Mouse (Mus musculus) limb, embryonic 12.5 days (tissue): ENCODE measurements around the gene Pianp. TPM values are rescaled to one million over a fixed set of nuclear protein-coding genes. Genes with fewer than 3 reads are reported as not detected.

Experiments
- ATAC-seq: fragments of 200-750 bp; cut with Nextera tagmentation; 2 replicates; pipeline ENCODE4 v1.8.0; 2017; ENCODE audit warnings: low read depth, moderate TSS enrichment; ENCODE audit not compliant: insufficient number of reproducible peaks, insufficient read depth, low FRiP score, low TSS enrichment
- H3K27ac ChIP-seq: fragments of 300-500 bp; sonication (generic); 2 replicates; pipeline ENCODE4 v1.5.1; 2016; ENCODE audit warnings: mild to moderate bottlenecking, moderate library complexity
- H3K27me3 ChIP-seq: fragments of 300-500 bp; sonication (generic); 2 replicates; pipeline ENCODE4 v1.6.1; 2016; ENCODE audit warnings: mild to moderate bottlenecking, moderate library complexity
- H3K36me3 ChIP-seq: fragments of 300-500 bp; sonication (generic); 2 replicates; pipeline ENCODE4 v1.6.1; 2016; ENCODE audit warnings: mild to moderate bottlenecking, moderate library complexity
- H3K4me1 ChIP-seq: fragments of 300-500 bp; sonication (generic); replicated peaks from 2 replicates; pipeline ENCODE4 v1.6.1; 2016
- H3K4me2 ChIP-seq: fragments of 300-500 bp; sonication (generic); 2 replicates; pipeline ENCODE4 v1.6.1; 2016; ENCODE audit warnings: mild to moderate bottlenecking, moderate library complexity
- H3K4me3 ChIP-seq: fragments of 300-500 bp; sonication (generic); replicated peaks from 2 replicates; pipeline ENCODE4 v1.5.1; 2016; ENCODE audit warnings: mild to moderate bottlenecking
- H3K9ac ChIP-seq: fragments of 300-500 bp; sonication (generic); replicated peaks from 2 replicates; pipeline ENCODE4 v1.6.1; 2016; ENCODE audit warnings: mild to moderate bottlenecking, moderate library complexity
- H3K9me3 ChIP-seq: fragments of 300-500 bp; sonication (generic); 2 replicates; pipeline ENCODE4 v1.6.1; 2016; ENCODE audit warnings: mild to moderate bottlenecking, moderate library complexity
- WGBS: fragments of 180-500 bp; shearing (Covaris S2); methylation state at CpG from one replicate; pipeline ENCODE4 v1.1.7; 2016; 5-methylcytosine and 5-hydroxymethylcytosine counted together
- polyA plus RNA-seq: library from polyadenylated mRNA; unstranded; fragments of >200 nt; fragmentation: Nextera tagmentation; extraction: Ambion mirVana; gene quantifications from 2 replicates; pipeline ENCODE4 v1.2.1, GENCODE M21; 2016

Pianp gene
- polyA plus RNA-seq, result 5.0 and 5.8 TPM in 2 replicates

- WGBS, result under 1% methylated on average over 66 of the region's 78 CpGs
- Histone ChIP-seq H3K9ac (peak within 1 kb of the TSS; percentile 77), H3K9me3 (no peaks in the 10 kb centered on the region), H3K36me3 (no peaks in the 10 kb centered on the region), H3K27me3 (peaks cover 98% of the 10 kb centered on the region), H3K4me3 (peak within 1 kb of the TSS; percentile 66), H3K4me2 (peak within 1 kb of the TSS; percentile 97), H3K4me1 (peaks cover 19% of the 10 kb centered on the region), H3K27ac (0 out of 2 replicates have a peak within 1 kb of the TSS, but pooled peaks have one; percentile 4)
- ATAC-seq, result peak; percentile 34; the same call in 1 of the 2 replicates
Measured at GRCm38 (mm10) chr6:124996551-124997501, at the start of gene Pianp. Pianp (plus strand) TSS chr6:124996694.

GRCm38 (mm10) chr6:124953991-124954715 is 42.3 kb upstream of the Pianp start:
- H3K9ac ChIP-seq, result no peak overlapping the region
- no peaks in the 10 kb centered on the region for H3K4me1 ChIP-seq
- no peaks in the 10 kb centered on the region for H3K27me3 ChIP-seq
- no peak overlapping the region for H3K4me2 ChIP-seq
- no peak for ATAC-seq
- no peak overlapping the region for H3K27ac ChIP-seq
- H3K36me3 ChIP-seq, result peaks cover 41% of the 10 kb centered on the region
- 93% methylated on average over 2 of the region's 2 CpGs for WGBS
- H3K9me3 ChIP-seq, result no peaks in the 10 kb centered on the region
- H3K4me3 ChIP-seq, result no peak overlapping the region

DNA sequence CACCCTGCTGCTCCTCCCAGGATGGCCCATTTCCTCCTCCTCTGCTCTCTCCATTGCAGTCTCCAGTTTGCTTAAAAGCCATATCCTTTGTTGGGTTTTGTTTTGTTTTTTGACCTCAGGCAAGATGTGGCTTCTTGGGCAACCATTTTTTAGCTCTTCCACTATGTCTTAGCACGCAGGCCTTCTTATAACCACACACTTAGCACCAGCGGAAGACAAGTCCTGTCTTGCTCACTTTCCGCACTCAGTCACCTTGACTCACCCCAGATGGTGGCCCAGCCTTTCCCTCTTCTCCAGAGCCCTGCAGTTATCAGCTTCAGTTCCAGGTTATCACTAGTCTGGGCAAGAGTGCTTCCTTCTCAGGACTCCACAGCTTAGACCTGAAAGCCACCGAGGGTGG is 41.3 kb upstream of the Pianp start:
- 92% methylated on average over 4 of the region's 4 CpGs for WGBS
- Histone ChIP-seq H3K9me3 (no peaks in the 10 kb centered on the region), H3K4me3 (no peak overlapping the region), H3K27me3 (no peaks in the 10 kb centered on the region), H3K9ac (no peak overlapping the region), H3K4me1 (no peaks in the 10 kb centered on the region), H3K4me2 (no peak overlapping the region), H3K36me3 (peaks cover 51% of the 10 kb centered on the region), H3K27ac (no peak overlapping the region)
- ATAC-seq, result no peak

DNA sequence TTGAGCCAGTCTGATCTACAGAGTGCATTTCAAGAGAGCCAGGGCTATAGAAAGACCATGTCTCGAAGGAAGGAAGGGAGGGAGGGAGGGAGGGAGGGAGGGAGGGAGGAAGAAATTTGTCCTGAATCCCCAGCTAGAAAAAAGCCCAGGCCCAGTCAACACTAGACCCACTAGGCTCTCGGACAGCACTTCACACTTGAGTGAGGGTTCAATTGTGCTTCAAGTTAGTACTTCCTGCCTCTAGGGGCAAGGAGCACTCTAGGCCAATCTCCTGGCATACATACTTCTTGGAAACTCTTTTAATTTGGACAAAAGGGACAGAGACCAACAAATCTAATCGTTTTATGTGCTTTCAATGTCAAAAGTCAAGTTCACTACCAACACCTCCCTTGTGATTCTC is 38.4 kb upstream of the Pianp start:
- Histone ChIP-seq H3K4me1 (no peaks in the 10 kb centered on the region), H3K4me2 (no peak overlapping the region), H3K4me3 (no peak overlapping the region), H3K27me3 (no peaks in the 10 kb centered on the region), H3K36me3 (peaks cover 77% of the 10 kb centered on the region), H3K27ac (no peak overlapping the region), H3K9me3 (no peaks in the 10 kb centered on the region), H3K9ac (no peak overlapping the region)
- WGBS, result 84% methylated on average over 3 of the region's 3 CpGs
- no peak for ATAC-seq

GRCm38 (mm10) chr6:124959960-124960359 is 36.5 kb upstream of the Pianp start:
- Histone ChIP-seq H3K27ac (no peak overlapping the region), H3K4me3 (no peak overlapping the region), H3K9me3 (no peaks in the 10 kb centered on the region), H3K36me3 (peaks cover 77% of the 10 kb centered on the region), H3K9ac (no peak overlapping the region), H3K4me2 (no peak overlapping the region), H3K27me3 (no peaks in the 10 kb centered on the region), H3K4me1 (peaks cover 9% of the 10 kb centered on the region)
- 91% methylated on average over 13 of the region's 13 CpGs for WGBS
- no peak for ATAC-seq

- Histone ChIP-seq H3K4me1 (peaks cover 10% of the 10 kb centered on the region), H3K4me2 (no peak overlapping the region), H3K9me3 (no peaks in the 10 kb centered on the region), H3K27ac (no peak overlapping the region), H3K9ac (no peak overlapping the region), H3K4me3 (no peak overlapping the region), H3K36me3 (peaks cover 66% of the 10 kb centered on the region), H3K27me3 (no peaks in the 10 kb centered on the region)
- 93% methylated on average over 12 of the region's 12 CpGs for WGBS
- no peak for ATAC-seq
Measured at GRCm38 (mm10) chr6:124961021-124961420, 35.5 kb upstream of the Pianp start.

GRCm38 (mm10) chr6:124964638-124965037 is 31.9 kb upstream of the Pianp start:
- peak overlapping the region; percentile 92 for H3K4me2 ChIP-seq
- peak overlapping the region; percentile 91 for H3K27ac ChIP-seq
- peak overlapping the region; percentile 89 for H3K9ac ChIP-seq
- peak overlapping the region; percentile 73 for H3K4me3 ChIP-seq
- peak; percentile 23; the same call in 1 of the 2 replicates for ATAC-seq
- H3K36me3 ChIP-seq, result peaks cover 44% of the 10 kb centered on the region
- 37% methylated on average over 16 of the region's 16 CpGs for WGBS
- 0 out of 2 replicates have a peak, but pooled peaks cover 4% of the 10 kb centered on the region for H3K9me3 ChIP-seq
- H3K4me1 ChIP-seq, result peaks cover 14% of the 10 kb centered on the region
- H3K27me3 ChIP-seq, result no peaks in the 10 kb centered on the region

DNA sequence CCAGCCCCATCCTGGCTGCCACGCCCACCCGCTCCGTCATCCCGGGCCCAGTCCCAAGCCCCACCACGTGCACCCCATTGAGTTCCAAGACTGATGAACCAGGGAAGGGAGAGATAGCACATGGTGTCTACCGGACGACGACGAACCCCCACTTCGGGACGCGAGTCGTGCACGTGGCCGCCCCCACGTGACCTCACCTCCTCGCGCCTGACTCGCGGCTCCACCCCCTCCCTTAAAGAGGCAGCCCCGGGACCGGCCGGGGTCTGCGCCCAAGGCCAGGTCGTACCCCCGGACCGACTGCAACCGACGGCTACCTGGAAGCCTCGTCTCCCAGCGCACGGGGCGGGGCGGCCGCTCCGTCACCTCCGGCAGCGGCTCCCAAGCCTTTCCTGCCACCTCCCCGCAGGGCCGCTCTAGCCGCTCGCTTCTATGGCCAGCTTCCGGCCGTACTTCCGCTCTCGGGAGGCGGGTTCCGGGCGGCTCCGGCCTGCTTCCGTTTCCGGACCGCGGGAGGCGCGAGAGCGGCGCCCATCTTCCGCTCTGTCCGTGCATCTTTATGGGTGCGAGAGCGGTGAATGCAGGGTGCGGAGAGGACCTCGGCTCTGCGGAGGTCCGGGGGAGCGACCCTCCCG is 31.3 kb upstream of the Pianp start, which contains the start of gene Cops7a:
Gene Cops7a, minus strand, starts transcription at position 451 of the 632 bp plus-strand sequence.
- Histone ChIP-seq H3K27me3 (no peaks in the 10 kb centered on the region), H3K4me3 (peak within 1 kb of the TSS; percentile 73), H3K27ac (peak within 1 kb of the TSS; percentile 91), H3K4me1 (peaks cover 14% of the 10 kb centered on the region), H3K9me3 (0 out of 2 replicates have a peak, but pooled peaks cover 4% of the 10 kb centered on the region), H3K36me3 (peaks cover 39% of the 10 kb centered on the region), H3K4me2 (peak within 1 kb of the TSS; percentile 92), H3K9ac (peak within 1 kb of the TSS; percentile 89)
- peak; percentile 92 for ATAC-seq
- 1% methylated on average over 67 of the region's 68 CpGs for WGBS

- Histone ChIP-seq H3K4me1 (peaks cover 14% of the 10 kb centered on the region), H3K9ac (peak overlapping the region; percentile 89), H3K36me3 (peaks cover 33% of the 10 kb centered on the region), H3K9me3 (0 out of 2 replicates have a peak, but pooled peaks cover 4% of the 10 kb centered on the region), H3K4me2 (peak overlapping the region; percentile 92), H3K27ac (peak overlapping the region; percentile 91), H3K27me3 (no peaks in the 10 kb centered on the region), H3K4me3 (peak overlapping the region; percentile 73)
- WGBS, result 16% methylated on average over 15 of the region's 15 CpGs
- ATAC-seq, result peak; percentile 4; the same call in 1 of the 2 replicates
Measured at GRCm38 (mm10) chr6:124965747-124966146, 30.7 kb upstream of the Pianp start.

- Histone ChIP-seq H3K9ac (no peak overlapping the region), H3K4me2 (peak overlapping the region; percentile 92), H3K4me1 (peaks cover 14% of the 10 kb centered on the region), H3K36me3 (peaks cover 25% of the 10 kb centered on the region; the same call in 1 of the 2 replicates), H3K4me3 (peak overlapping the region; percentile 73), H3K27me3 (no peaks in the 10 kb centered on the region), H3K9me3 (0 out of 2 replicates have a peak, but pooled peaks cover 4% of the 10 kb centered on the region), H3K27ac (no peak overlapping the region)
- WGBS, result 97% methylated on average over 7 of the region's 7 CpGs
- no peak for ATAC-seq
Measured at GRCm38 (mm10) chr6:124966466-124967118, 29.9 kb upstream of the Pianp start.
